Mouse (Mus musculus): ENCODE data around the gene Taar8c.

DNA sequence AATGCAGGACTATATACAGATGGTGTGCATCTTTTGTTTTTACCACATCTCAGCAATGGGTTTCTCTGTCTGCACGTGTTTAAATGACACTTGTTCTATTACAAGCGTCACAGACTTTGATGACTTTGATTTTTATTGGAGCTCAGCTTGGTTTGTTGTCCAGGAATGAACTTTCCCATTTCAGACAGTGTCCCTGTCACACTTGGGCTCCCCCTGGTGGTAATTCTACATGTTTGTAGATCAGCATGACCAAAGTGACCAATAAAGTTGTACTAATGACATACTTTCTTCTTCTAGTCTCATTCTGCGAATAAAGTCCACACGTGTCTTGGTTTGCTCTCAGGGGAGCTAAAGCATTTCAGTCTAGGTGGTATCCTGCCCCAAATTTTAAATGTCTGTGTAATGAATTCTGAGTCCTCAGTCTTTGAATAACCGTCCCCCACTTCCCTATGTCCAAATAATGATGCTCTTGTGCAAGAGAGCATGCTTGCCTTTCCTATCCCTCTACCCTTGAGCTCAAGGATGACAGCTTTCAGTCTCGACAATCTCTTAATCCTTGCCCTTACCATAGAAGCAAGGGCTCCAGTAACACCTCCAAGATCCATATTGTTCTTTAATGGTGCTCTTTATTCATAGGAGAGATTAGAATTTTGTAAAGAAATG, 9.5 kb upstream of the Taar8c start:
- TF ChIP-seq POLR2A (IDR thresholded peaks at IDR 0.05; ENCODE audit: borderline replicate concordance, control insufficient read depth, low read depth, low read length) (no peak), CTCF (IDR thresholded peaks at IDR 0.05; ENCODE audit: control insufficient read depth, insufficient read depth, low read length) (no peak)
